ENCODE assay signal across 21 mouse cellular contexts in the genomic region with DNA sequence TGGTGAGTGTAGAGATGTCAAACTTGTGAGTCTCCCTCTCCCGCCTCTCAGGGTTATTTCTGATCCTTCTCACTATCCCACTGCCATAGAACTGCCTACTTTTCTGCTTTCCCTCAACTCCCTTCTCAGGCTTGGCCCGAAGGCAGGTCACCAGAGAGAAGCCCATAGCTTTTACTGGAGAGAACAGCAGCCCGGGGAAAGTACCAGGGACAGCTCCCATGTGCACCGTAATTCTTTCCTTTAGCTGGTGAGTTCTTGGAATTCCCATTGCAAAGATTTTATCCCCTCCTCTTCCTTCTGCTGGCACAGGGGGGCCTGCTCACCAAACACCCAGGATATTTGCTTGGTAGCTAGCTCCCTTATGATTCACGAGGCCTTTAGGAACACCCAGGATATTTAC. TPM values are rescaled to one million over a fixed set of nuclear protein-coding genes. Genes with fewer than 3 reads are reported as not detected.
DNase-seq lines count a peak whose midpoint lies in the region; ATAC-seq and TF ChIP-seq lines count a peak whose summit lies in the region.
"Had no signal": no experiment of that assay in that cellular context is flagged by ENCODE, and none has a peak within 500 bp of the region (broad histone marks: within the 10 kb centered on the region; RNA-seq: fewer than 3 reads in every experiment).

No protein-coding gene starts in this region.

- peaks cover 1% of the 10 kb centered on the region; the same call in 1 of the 2 replicates for H3K27me3 ChIP-seq in heart, embryonic 10.5 days (ENCODE audit: insufficient read depth, poor library complexity, severe bottlenecking)
- no peaks in the 10 kb centered on the region for H3K27me3 ChIP-seq in neural tube, embryonic 11.5 days (ENCODE audit: control insufficient read depth, insufficient read depth, low read length)
- no peaks in the 10 kb centered on the region for H3K27me3 ChIP-seq in embryonic facial prominence, embryonic 11.5 days (ENCODE audit: control insufficient read depth, insufficient read depth, low read length)
- no peaks in the 10 kb centered on the region for H3K27me3 ChIP-seq in forebrain, postnatal 0 days (ENCODE audit: insufficient read depth, low read length)
- H3K27me3 ChIP-seq: intestine, embryonic 15.5 days; stomach, embryonic 15.5 days had no signal

- no peak overlapping the region for H3K27ac ChIP-seq in heart, embryonic 10.5 days
- no peak overlapping the region for H3K27ac ChIP-seq in neural tube, embryonic 11.5 days (ENCODE audit: low read depth, low read length)
- H3K27ac ChIP-seq in embryonic facial prominence, embryonic 11.5 days (replicated peaks; ENCODE audit: low read depth, low read length), result no peak overlapping the region
- H3K27ac ChIP-seq in forebrain, postnatal 0 days (ENCODE audit: low read depth, low read length), result no peak overlapping the region
- H3K27ac ChIP-seq: embryonic facial prominence, embryonic 12.5 days; forebrain, embryonic 10.5 days; gastrocnemius, adult 2 months; intestine, embryonic 15.5 days; left cerebral cortex, adult 2 months; midbrain, embryonic 10.5 days; stomach, embryonic 15.5 days had no signal

- no peak overlapping the region for H3K4me3 ChIP-seq in heart, embryonic 10.5 days
- H3K4me3 ChIP-seq in neural tube, embryonic 11.5 days (ENCODE audit: low read depth, low read length), result no peak overlapping the region
- H3K4me3 ChIP-seq in embryonic facial prominence, embryonic 11.5 days (ENCODE audit: low read depth, low read length), result no peak overlapping the region
- no peak overlapping the region for H3K4me3 ChIP-seq in forebrain, postnatal 0 days (ENCODE audit: low read depth, low read length)
- H3K4me3 ChIP-seq: embryonic facial prominence, embryonic 12.5 days; forebrain, embryonic 10.5 days; gastrocnemius, adult 2 months; intestine, embryonic 15.5 days; left cerebral cortex, adult 2 months; midbrain, embryonic 10.5 days; stomach, embryonic 15.5 days had no signal

- no peak for TF ChIP-seq CTCF in forebrain, postnatal 0 days (IDR thresholded peaks at IDR 0.05; ENCODE audit: low read depth)

- H3K9ac ChIP-seq in neural tube, embryonic 11.5 days (ENCODE audit: low read length), result no peak overlapping the region
- H3K9ac ChIP-seq in embryonic facial prominence, embryonic 11.5 days (replicated peaks; ENCODE audit: low read length), result no peak overlapping the region
- no peak overlapping the region for H3K9ac ChIP-seq in forebrain, postnatal 0 days
- H3K9ac ChIP-seq: embryonic facial prominence, embryonic 12.5 days; intestine, embryonic 15.5 days; stomach, embryonic 15.5 days had no signal

- peak; percentile 80 for DNase-seq in heart, embryonic 10.5 days (ENCODE audit: low spot score)
- no peak for DNase-seq in heart, adult 18-20 months
- peak; percentile 36 for DNase-seq in neural tube, embryonic 11.5 days (ENCODE audit: low spot score)
- no peak for DNase-seq in neural tube, embryonic 10.5 days (ENCODE audit: extremely low spot score, low spot score)
- DNase-seq in embryonic facial prominence, embryonic 11.5 days (ENCODE audit: low spot score), result peak; percentile 72
- DNase-seq in left cerebral cortex, adult 9 months (ENCODE audit: low spot score in 2 of 2), result no peak
- DNase-seq in forebrain, postnatal 0 days, result no peak
- DNase-seq: cerebellum, adult 8-10 months; gastrocnemius, adult 2 months; thymus, postnatal 25 days had no signal

- H3K4me1 ChIP-seq in heart, embryonic 10.5 days, result peaks cover 25% of the 10 kb centered on the region
- no peaks in the 10 kb centered on the region for H3K4me1 ChIP-seq in neural tube, embryonic 11.5 days (ENCODE audit: control insufficient read depth, insufficient read depth, low read length)
- H3K4me1 ChIP-seq in embryonic facial prominence, embryonic 11.5 days (ENCODE audit: control insufficient read depth, insufficient read depth, low read length), result no peaks in the 10 kb centered on the region
- H3K4me1 ChIP-seq in forebrain, postnatal 0 days (ENCODE audit: insufficient read depth), result peaks cover 17% of the 10 kb centered on the region
- H3K4me1 ChIP-seq: embryonic facial prominence, embryonic 12.5 days; stomach, embryonic 15.5 days had no signal

- no peaks in the 10 kb centered on the region for H3K9me3 ChIP-seq in heart, embryonic 10.5 days
- no peaks in the 10 kb centered on the region for H3K9me3 ChIP-seq in neural tube, embryonic 11.5 days (ENCODE audit: control insufficient read depth, low read length)
- no peaks in the 10 kb centered on the region for H3K9me3 ChIP-seq in embryonic facial prominence, embryonic 11.5 days (replicated peaks; ENCODE audit: control insufficient read depth, low read length)
- H3K9me3 ChIP-seq in forebrain, postnatal 0 days (ENCODE audit: low read length), result no peaks in the 10 kb centered on the region
- H3K9me3 ChIP-seq: embryonic facial prominence, embryonic 12.5 days; forebrain, embryonic 10.5 days; intestine, embryonic 15.5 days; midbrain, embryonic 10.5 days; stomach, embryonic 15.5 days had no signal

- H3K4me2 ChIP-seq in neural tube, embryonic 11.5 days (ENCODE audit: low read depth), result no peak overlapping the region
- H3K4me2 ChIP-seq in embryonic facial prominence, embryonic 11.5 days (ENCODE audit: low read depth, low read length), result no peak overlapping the region
- H3K4me2 ChIP-seq in forebrain, postnatal 0 days (ENCODE audit: low read depth), result no peak overlapping the region
- H3K4me2 ChIP-seq: embryonic facial prominence, embryonic 12.5 days; intestine, embryonic 15.5 days; stomach, embryonic 15.5 days had no signal

- no peak for ATAC-seq in neural tube, embryonic 11.5 days (ENCODE audit: insufficient read depth, low FRiP score, low TSS enrichment)
- ATAC-seq in embryonic facial prominence, embryonic 11.5 days (replicated peaks; ENCODE audit: insufficient number of reproducible peaks, low FRiP score, low TSS enrichment, low read depth), result no peak
- ATAC-seq in megakaryocyte progenitor cell, adult 5-6 weeks (replicated peaks; ENCODE audit: poor library complexity), result no peak
- ATAC-seq in forebrain, postnatal 0 days, result no peak
- ATAC-seq: activated CD4-positive, CD25-positive, alpha-beta regulatory T cell, adult 4 months; intestine, embryonic 15.5 days had no signal

- WGBS in heart, embryonic 10.5 days, result 20% methylated on average over 5 of the region's 5 CpGs
- WGBS in neural tube, embryonic 11.5 days, result 34% methylated on average over 5 of the region's 5 CpGs
- 30% methylated on average over 5 of the region's 5 CpGs for WGBS in embryonic facial prominence, embryonic 11.5 days
- WGBS in forebrain, postnatal 0 days, result 35% methylated on average over 5 of the region's 5 CpGs

- no peaks in the 10 kb centered on the region for H3K36me3 ChIP-seq in heart, embryonic 10.5 days
- H3K36me3 ChIP-seq in neural tube, embryonic 11.5 days (ENCODE audit: control insufficient read depth, insufficient read depth, low read length), result no peaks in the 10 kb centered on the region
- no peaks in the 10 kb centered on the region for H3K36me3 ChIP-seq in embryonic facial prominence, embryonic 11.5 days (replicated peaks; ENCODE audit: control insufficient read depth, insufficient read depth, low read depth, low read length)
- no peaks in the 10 kb centered on the region for H3K36me3 ChIP-seq in forebrain, postnatal 0 days (ENCODE audit: insufficient read depth)
- H3K36me3 ChIP-seq: embryonic facial prominence, embryonic 12.5 days; forebrain, embryonic 10.5 days; intestine, embryonic 15.5 days; midbrain, embryonic 10.5 days; stomach, embryonic 15.5 days had no signal

RNA-seq across cellular contexts. Expression of gene Efcab10, which starts 56.5 kb away (rescaled TPM):
- polyA plus RNA-seq in heart, embryonic 10.5 days (2016; fragmentation: Nextera tagmentation; extraction: Ambion mirVana), result 0.34 TPM in 1 of 2 replicates, not detected in the other
- total RNA-seq in heart, adult 18-20 months (2021), result not detected
- polyA plus RNA-seq in neural tube, embryonic 11.5 days (2014; fragmentation: Nextera tagmentation; extraction: Ambion mirVana), result not detected in 2 replicates
- 0.66 and 0.78 TPM in 2 replicates for polyA plus RNA-seq in embryonic facial prominence, embryonic 11.5 days (2014; fragmentation: Nextera tagmentation; extraction: Ambion mirVana)
- total RNA-seq in megakaryocyte progenitor cell, adult 5-6 weeks (2015), result not detected in 2 replicates
- total RNA-seq in megakaryocyte progenitor cell, adult 5-6 weeks (2017), result not detected in 2 replicates
- 2.8 and 3.3 TPM in 2 replicates for total RNA-seq in forebrain, postnatal 0 days (2014; rRNA removed)
- polyA plus RNA-seq in forebrain, postnatal 0 days (2015; fragmentation: Nextera tagmentation; extraction: Ambion mirVana), result 5.8 and 7.1 TPM in 2 replicates
- total RNA-seq: gastrocnemius, adult 2 months; heart, postnatal 25 days; liver, adult 2 months had no signal
- polyA plus RNA-seq: activated CD4-positive, CD25-positive, alpha-beta regulatory T cell, adult 4 months; liver, adult 2 months; small intestine, adult 2 months had no signal

Comparison
In these comparisons a context has a peak if more than half of its experiments do, and no peak if none do; other contexts are left out.
1. DNase-seq: peak in heart, embryonic 10.5 days (single experiment), neural tube, embryonic 11.5 days (single experiment) and embryonic facial prominence, embryonic 11.5 days (single experiment); none in heart, adult 18-20 months (0 of 2), neural tube, embryonic 10.5 days (single experiment), left cerebral cortex, adult 9 months (0 of 2) and forebrain, postnatal 0 days (single experiment).